Mouse (Mus musculus): ENCODE measurements around the gene Rgs3.

DNA sequence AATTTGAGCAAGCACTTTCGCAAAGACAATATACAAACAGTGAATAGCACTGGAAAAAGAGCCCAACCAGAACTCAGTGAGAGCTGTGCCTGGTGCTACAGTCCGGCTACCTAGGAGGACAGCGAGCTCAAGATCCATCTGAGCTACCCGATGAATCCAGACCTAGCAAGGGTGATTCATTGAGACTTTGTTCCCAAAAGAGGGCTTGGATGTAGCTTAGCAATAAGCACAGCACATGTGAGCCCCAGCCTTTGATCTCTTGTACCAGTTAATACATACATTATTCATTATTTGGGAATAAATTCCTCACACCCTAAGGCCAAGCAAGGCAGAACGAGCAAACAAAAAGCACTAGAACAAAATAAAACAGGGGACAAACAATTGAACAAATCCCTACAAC lies 34.8 kb downstream of the Rgs3 start:
- no peak for TF ChIP-seq GATA1 (IDR thresholded peaks at IDR 0.05; ENCODE audit: borderline replicate concordance, low read length)
- TF ChIP-seq FLI1 (IDR thresholded peaks at IDR 0.05; ENCODE audit: low read length) = no peak
